Mouse (Mus musculus): Measurements from ENCODE around the gene Efcab11.

The Efcab11 gene

DNA sequence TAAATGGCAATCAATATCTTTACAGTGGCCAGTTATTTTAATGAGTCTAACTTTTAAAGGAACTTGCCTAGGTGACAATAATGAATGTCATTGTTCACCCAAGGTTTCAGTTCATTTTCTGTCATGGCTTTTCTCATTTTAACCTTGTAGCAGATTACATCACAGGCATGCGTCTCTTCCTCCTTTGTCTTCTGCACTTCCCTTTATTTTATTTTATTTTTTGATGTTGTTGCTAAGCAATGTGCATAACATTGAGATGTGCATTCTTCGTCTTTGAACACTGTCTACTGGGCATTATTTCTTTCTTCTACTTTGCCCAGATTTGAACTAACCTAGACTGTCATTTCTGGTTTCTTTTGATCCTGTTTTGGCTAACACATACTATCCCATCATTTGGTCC lies 88.3 kb downstream of the Efcab11 start:
- DNase-seq = no peak

DNA sequence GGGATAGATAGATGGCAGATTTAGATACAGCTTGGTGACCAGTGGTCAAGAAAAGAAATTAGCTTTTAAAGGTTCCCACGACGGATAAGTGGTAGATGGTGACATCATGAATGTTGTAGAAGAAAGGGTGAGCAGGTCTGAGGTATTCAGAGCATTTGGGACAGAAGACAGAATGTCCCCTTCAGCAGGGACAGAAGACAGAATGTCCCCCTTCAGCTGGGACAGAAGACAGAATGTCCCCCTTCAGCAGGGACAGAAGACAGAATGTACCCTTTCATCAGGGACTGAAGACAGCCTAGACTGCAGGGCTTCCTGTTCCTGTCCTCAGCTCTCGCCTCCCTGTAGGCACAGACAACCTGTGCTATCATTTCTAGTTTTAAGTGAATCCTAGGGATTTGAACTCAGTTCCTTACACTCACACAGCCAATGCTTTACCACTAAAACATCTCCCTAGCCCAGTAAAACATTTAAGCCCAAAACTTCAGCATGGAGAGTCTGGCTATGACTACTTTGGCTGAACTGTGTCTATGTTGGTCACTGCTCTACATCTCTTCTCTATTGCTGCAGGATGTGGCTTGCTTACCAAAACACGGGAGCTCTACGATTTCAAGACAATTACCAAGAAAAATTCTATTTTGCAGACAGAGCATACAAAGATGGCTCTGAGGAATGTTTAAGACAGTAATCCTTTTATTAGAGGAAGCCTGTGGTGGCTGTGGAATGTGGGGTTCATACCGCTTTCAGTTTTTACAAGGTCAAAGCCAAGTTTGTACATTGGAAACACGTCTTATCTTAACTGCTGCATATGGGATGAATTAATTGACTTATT lies 89.2 kb downstream of the Efcab11 start:
- DNase-seq = no peak

GRCm38 (mm10) chr12:99794158-99794515 lies 90.1 kb downstream of the Efcab11 start:
- DNase-seq = no peak

- DNase-seq = no peak
Observed at GRCm38 (mm10) chr12:99793465-99794157, 90.6 kb downstream of the Efcab11 start.

- no peak for DNase-seq
Observed at GRCm38 (mm10) chr12:99789283-99789960, 94.8 kb downstream of the Efcab11 start.

- DNase-seq = no peak
Observed at GRCm38 (mm10) chr12:99781774-99782173, 102.5 kb downstream of the Efcab11 start.

GRCm38 (mm10) chr12:99780396-99780795 lies 103.8 kb downstream of the Efcab11 start:
- DNase-seq = no peak

DNA sequence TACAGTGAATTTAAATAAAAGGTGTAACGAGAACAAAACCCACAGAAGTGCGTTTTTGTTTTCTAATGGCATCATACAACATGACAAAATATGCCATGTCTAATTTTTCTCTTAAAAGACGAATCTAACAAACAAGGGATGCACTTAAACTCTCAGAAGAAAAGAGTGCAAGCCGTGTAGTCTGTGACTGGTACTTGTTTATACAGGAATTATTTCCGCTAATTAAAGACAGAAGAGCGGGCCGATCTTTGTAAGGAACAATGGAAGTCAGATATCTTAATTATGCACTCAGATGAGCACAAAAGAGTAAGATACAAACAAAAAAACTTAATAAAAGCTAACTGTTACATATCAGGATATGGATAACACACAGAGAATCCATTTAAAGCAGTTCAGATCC lies 104.3 kb downstream of the Efcab11 start:
- no peak for DNase-seq

GRCm38 (mm10) chr12:99776497-99777139 lies 107.6 kb downstream of the Efcab11 start:
- no peak for DNase-seq

DNA sequence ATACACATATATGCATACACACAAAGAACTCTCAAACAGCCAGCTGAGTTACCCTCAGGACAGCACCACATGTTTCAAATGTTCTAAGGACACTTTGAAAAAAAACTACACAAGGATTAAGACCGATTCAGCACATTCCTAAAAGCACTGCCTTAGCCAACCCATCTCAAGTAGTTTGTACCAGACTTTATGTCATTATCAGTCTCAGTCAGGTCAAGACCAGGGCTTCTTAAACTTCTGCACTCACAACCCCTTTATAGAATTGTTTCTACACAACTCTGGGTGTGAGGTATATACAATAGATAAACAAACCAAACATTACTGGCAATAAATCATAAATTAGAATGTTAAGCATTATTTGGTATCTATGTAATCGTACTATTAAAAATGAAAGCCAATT lies 109.4 kb downstream of the Efcab11 start:
- DNase-seq = no peak

DNA sequence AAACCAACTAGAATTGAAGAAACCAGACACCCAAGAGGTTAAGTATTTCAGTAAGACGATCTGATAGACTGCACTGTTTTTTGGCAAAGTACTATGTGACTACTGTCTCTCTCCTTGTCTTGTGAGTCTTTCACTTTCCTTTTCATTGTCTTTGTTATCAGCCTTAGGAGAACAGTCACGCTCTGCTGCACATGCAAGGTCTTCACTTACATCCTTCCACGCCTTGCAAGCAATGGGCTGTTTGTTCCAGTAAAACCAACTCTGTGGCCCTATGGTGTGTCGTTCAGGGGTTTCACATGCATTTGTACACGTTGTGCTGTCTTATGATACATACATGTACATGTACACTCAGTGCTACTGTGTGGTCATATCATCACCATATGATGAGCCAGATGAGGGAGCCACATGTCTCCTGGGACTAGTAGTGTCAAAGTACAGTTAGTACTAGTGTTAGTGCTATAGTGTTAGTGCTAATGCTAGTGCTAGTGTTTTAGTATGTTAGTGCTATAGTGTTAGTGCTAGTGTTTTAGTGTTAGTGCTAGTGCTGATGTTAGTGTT lies 110.5 kb downstream of the Efcab11 start:
- DNase-seq = no peak

GRCm38 (mm10) chr12:99771018-99771417 lies 113.2 kb downstream of the Efcab11 start:
- no peak for DNase-seq

GRCm38 (mm10) chr12:99769626-99770025 lies 114.6 kb downstream of the Efcab11 start:
- DNase-seq = no peak

- no peak for DNase-seq
Observed at GRCm38 (mm10) chr12:99767691-99768090, 116.5 kb downstream of the Efcab11 start.

DNA sequence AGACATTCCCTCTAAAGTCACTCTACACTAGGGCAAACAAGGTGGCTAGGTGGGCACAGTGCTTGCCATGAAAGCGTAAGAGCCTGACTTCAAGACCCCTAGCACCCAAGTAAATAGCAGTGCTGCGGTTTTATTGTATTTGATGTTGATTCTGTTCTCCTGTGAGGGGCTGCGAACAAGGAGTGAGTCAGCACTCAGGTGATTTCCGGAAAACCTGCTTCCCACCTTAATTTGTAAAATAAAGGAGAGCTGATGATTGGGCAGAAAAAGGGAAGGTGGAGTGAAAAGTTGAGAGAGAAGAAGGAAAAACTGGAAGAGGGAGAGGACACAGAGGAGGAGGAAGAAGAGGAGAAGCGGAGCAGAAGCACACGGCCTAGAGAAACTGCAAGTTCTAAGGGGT lies 118.3 kb downstream of the Efcab11 start:
- no peak for DNase-seq

DNA sequence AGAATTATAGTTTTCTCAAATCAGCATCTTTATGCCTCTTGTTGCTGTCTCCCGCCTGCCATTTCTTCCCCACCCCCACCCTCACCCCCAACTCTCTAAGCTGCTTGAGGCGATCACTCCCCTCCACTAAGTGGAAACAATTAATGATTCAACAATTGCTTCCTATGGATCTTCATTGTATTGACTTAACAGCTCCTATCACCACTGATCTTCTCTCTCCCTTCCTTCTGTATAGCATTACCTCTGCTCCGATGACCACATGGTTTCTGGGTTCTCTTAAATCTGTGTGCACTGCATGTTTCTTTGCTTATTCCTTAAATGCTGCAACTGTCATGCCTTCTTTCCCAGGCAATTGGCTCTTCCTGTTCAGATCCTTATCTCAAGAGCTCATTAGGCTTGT lies 120.2 kb downstream of the Efcab11 start:
- no peak for DNase-seq

DNA sequence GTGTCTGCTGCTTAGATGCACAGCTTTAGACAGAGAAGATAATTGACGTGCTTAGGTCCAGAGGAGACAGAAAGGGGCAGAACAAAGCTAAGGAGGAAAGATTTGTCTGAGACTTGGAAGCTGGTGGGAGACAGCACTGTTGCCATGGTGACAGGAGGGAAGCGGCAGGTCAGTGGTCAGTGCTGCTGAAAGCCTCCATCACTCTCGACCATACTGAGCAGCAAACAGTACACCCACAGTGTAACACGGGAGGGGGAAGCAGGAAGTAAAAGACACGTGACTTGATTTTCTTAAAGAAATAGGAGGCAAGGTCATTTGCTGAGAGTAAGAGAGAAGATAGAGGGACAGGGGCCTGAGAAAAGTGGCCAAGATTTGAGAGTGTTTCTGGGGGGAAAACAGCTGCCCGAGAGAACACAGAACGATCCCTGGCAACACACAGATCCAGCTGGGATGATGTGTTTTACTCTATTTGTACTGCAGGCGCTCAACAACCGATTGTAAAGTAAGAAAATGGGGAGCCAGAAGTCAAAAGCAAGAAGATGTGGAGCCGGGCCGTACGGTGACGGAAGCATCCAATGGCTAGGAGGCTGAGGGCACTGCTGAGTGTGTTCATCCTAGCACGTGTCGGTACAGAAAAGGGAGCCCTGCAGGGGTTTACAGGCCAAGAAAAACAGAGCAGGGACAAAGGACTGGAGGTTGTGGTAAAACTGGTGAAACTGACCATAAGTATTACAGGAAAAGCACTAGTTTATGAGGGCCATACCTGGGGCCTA lies 126.3 kb downstream of the Efcab11 start:
- DNase-seq = no peak

DNA sequence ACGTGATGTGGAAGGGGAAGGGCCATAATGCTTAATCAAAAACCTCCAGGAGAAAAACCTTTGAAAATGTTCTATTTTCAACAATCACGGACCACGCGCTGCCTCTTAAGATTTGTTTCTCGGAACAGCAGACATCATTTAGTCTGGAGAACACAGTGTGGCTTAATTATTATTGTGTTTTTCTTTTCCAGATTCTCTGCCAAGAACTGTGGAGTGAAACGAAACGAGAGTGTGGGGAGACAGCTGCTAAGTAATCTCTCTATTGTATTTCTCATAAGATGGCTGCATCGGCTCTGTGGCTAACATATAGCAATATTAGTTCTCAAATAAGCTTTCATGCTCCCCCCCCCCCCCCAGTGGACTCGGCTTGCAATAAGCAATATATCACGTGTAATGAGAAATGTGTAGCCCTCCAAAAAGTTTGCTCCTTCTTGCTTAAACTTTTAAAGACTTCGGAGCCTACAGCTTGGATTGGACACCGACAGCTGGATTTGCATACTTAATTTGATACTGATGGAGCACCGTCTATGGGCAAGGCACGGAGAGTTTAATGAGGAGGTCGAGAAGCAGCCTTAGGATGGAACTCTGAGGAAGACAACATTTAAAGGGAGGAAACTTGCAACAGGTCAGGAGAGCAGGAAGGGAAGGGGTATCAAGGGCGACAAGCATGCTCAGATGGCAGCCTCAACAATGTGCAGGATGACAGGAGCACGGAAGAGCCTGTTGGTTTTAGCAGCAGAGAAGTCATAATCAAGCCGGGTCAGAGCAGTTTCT lies 127.1 kb downstream of the Efcab11 start:
- DNase-seq = no peak

DNA sequence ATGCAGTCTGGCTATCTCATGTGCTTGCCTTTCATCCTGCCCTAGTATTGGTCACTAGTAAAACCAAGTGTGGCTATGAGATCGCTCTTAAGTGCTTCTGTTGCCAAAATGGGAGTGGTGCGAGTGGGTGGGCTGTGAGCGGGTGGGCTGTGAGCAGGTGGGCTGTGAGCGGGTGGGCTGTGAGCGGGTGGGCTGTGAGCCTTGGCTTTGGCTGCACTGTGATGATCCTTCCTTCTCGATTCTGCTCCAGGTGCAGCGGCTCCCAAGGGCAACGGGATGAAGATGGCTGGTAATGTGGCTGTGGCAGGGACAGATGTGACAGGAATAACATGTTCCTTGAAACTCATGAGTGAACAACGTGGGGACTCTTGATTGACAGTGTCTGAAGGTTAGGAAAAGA lies 128.0 kb downstream of the Efcab11 start:
- DNase-seq = no peak

DNA sequence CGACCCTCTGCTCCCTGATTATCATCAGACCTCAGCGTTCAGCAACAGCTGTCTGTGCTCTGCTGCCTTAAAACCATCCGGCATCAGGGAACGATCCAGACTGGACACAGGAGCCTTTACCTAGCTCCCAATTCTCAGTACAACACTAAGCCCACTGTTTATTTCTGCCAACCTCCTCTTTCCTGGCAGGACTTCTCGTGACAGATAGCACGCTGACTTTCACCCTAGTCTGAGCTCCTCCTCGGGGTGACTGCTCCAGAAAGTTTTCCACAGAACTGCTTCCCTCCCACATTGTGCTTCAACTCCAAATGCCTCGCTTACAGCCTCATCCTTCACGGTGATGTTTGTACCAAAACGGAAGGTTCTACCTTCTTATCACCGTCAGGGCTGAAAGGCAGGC lies 131.3 kb downstream of the Efcab11 start:
- no peak for DNase-seq

GRCm38 (mm10) chr12:99749391-99749790 lies 134.8 kb downstream of the Efcab11 start:
- DNase-seq = no peak
